Mouse (Mus musculus): ENCODE data around the gene Pitpnm2.

DNA sequence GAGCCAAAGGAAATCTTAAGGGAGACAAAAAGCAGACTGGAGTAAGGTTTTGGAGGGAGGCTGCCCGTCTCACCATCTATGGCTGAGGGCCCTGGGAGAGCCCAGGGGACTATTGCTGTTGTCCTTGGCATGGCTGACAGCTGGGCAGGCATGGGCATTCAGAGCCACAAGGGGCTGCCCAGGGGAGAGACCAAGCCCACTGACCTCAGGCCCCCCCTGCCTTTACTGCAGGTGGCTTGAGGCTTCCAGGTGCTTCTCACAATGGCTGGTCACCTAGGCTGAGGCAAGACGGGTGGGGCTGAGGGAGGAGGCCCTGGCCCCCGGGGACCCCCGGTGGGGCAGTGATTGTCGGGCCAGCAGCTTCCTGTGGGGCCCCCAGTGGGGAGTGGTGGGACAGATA, 130.4 kb downstream of the Pitpnm2 start:
- TF ChIP-seq UBTF (IDR thresholded peaks at IDR 0.05; ENCODE audit: borderline replicate concordance, insufficient read depth, low read depth, low read length) (no peak), USF1 (IDR thresholded peaks at IDR 0.05; ENCODE audit: low read depth, low read length) (no peak), MEF2A (IDR thresholded peaks at IDR 0.05; ENCODE audit: extremely low read depth, insufficient replicate concordance, low read depth, low read length, poor library complexity, severe bottlenecking) (no peak), EP300 (IDR thresholded peaks at IDR 0.05; ENCODE audit: low read depth in 1 of 2, low read length in 2 of 2) (no peak), ZC3H11A (IDR thresholded peaks at IDR 0.05; ENCODE audit: low read depth, low read length) (no peak), CHD1 (IDR thresholded peaks at IDR 0.05; ENCODE audit: low read depth, low read length) (no peak), MAZ (IDR thresholded peaks at IDR 0.05; ENCODE audit: low read depth, low read length) (no peak), E2F4 (IDR thresholded peaks at IDR 0.05; ENCODE audit: borderline replicate concordance, low read depth, low read length) (no peak)

Measured in MEL (cell line).